Mouse (Mus musculus) CH12.LX (cell line): ENCODE measurements around the gene Krtap8-1. TPM values are rescaled to one million over a fixed set of nuclear protein-coding genes. Genes with fewer than 3 reads are reported as not detected.

Source experiments
- DNase-seq: peaks from one replicate; pipeline ENCODE4 v3.0.0-alpha.2; 2013; ENCODE audit errors: extremely low read depth
- H3K27ac ChIP-seq: 2 replicates; pipeline ENCODE4 v1.5.1; 2012; ENCODE audit warnings: low read depth, mild to moderate bottlenecking, control low read depth, moderate library complexity; ENCODE audit not compliant: insufficient read depth
- H3K27me3 ChIP-seq: replicated peaks from 2 replicates; pipeline ENCODE3; 2012; ENCODE audit warnings: inconsistent platforms
- H3K36me3 ChIP-seq, 2 experiments: replicated peaks in 1 of 2; 2 replicates each; pipeline versions ENCODE3 to v1.6.1; 2012; ENCODE audit warnings: inconsistent platforms in 1 of 2, low read length in 1 of 2, mild to moderate bottlenecking in 1 of 2, mixed read lengths in 1 of 2, moderate library complexity in 1 of 2; ENCODE audit not compliant: control insufficient read depth in 1 of 2, insufficient read depth in 1 of 2
- H3K4me1 ChIP-seq, 2 experiments: 2 replicates each; pipeline ENCODE4 v1.6.1; 2012; ENCODE audit warnings: inconsistent platforms in 1 of 2, moderate library complexity in 1 of 2; ENCODE audit not compliant: insufficient read depth in 2 of 2, control insufficient read depth in 1 of 2
- H3K4me2 ChIP-seq: 2 replicates; pipeline ENCODE4 v1.6.1; 2012; ENCODE audit warnings: low read depth, mild to moderate bottlenecking, control low read depth; ENCODE audit not compliant: poor library complexity, insufficient read depth, severe bottlenecking
- H3K4me3 ChIP-seq, 3 experiments: fragments of 150-350 bp in 1 of 3; sonication (generic) in 1 of 3; replicated peaks in 1 of 3; 2 replicates each; pipeline versions ENCODE3 to v1.5.1; 2011 to 2012; ENCODE audit warnings: low read depth in 2 of 3, low read length in 2 of 3, mild to moderate bottlenecking in 2 of 3, moderate library complexity in 2 of 3, control low read depth in 1 of 3, improper control_type of control experiment in 1 of 3, inconsistent platforms in 1 of 3, mixed read lengths in 1 of 3; ENCODE audit not compliant: poor library complexity in 1 of 3
- H3K79me2 ChIP-seq: replicated peaks from 2 replicates; pipeline ENCODE4 v1.6.1; 2012; ENCODE audit warnings: mild to moderate bottlenecking, moderate library complexity; ENCODE audit not compliant: control insufficient read depth, poor library complexity, insufficient read depth, severe bottlenecking; ENCODE audit errors: extremely low read depth
- H3K9ac ChIP-seq: 2 replicates; pipeline ENCODE4 v1.6.1; 2012; ENCODE audit warnings: low read depth, mild to moderate bottlenecking, control low read depth, moderate library complexity; ENCODE audit not compliant: insufficient read depth
- H3K9me3 ChIP-seq: replicated peaks from 2 replicates; pipeline ENCODE3; 2012; ENCODE audit warnings: low read length, inconsistent platforms, mixed read lengths
- BHLHE40 ChIP-seq: IDR thresholded peaks from 2 replicates; pipeline ENCODE4 v1.6.1; 2011; ENCODE audit warnings: mild to moderate bottlenecking, low read depth, low read length, improper control_type of control experiment
- CHD1 ChIP-seq: IDR thresholded peaks from 2 replicates; pipeline ENCODE4 v1.6.1; 2012; ENCODE audit warnings: low read depth, low read length, improper control_type of control experiment, inconsistent platforms
- E2F4 ChIP-seq: IDR thresholded peaks from 2 replicates; pipeline ENCODE4 v1.6.1; 2011; ENCODE audit warnings: low read depth, low read length, improper control_type of control experiment; ENCODE audit not compliant: insufficient replicate concordance
- ETS1 ChIP-seq: conservative IDR thresholded peaks from 2 replicates; pipeline ENCODE4 v1.6.1; 2012; ENCODE audit warnings: low read depth, mild to moderate bottlenecking, inconsistent platforms, low read length, improper control_type of control experiment, moderate library complexity
- GABPA ChIP-seq: IDR thresholded peaks from 2 replicates; pipeline ENCODE4 v1.6.1; 2012; ENCODE audit warnings: low read depth, low read length, improper control_type of control experiment, inconsistent platforms; ENCODE audit not compliant: insufficient replicate concordance
- HCFC1 ChIP-seq: IDR thresholded peaks from 2 replicates; pipeline ENCODE4 v1.6.1; 2012; ENCODE audit warnings: low read depth, mild to moderate bottlenecking, inconsistent platforms, low read length, improper control_type of control experiment
- JUND ChIP-seq: conservative IDR thresholded peaks from 2 replicates; pipeline ENCODE4 v1.6.1; 2011; ENCODE audit warnings: low read depth, low read length, improper control_type of control experiment
- KAT2A ChIP-seq: IDR thresholded peaks from 2 replicates; pipeline ENCODE4 v1.6.1; 2012; ENCODE audit warnings: low read length, improper control_type of control experiment, inconsistent platforms; ENCODE audit not compliant: insufficient replicate concordance
- MEF2A ChIP-seq: IDR thresholded peaks from 2 replicates; pipeline ENCODE4 v1.6.1; 2014; ENCODE audit warnings: low read depth, mild to moderate bottlenecking, inconsistent platforms, low read length, improper control_type of control experiment, borderline replicate concordance
- MYC ChIP-seq: IDR thresholded peaks from 2 replicates; pipeline ENCODE4 v1.6.1; 2011; ENCODE audit warnings: low read depth, mild to moderate bottlenecking, improper control_type of control experiment, low read length
- POLR2A ChIP-seq: IDR thresholded peaks from 2 replicates; pipeline ENCODE4 v1.6.1; 2011; ENCODE audit warnings: low read depth, mild to moderate bottlenecking, improper control_type of control experiment, low read length
- POLR2AphosphoS2 ChIP-seq: IDR thresholded peaks from 2 replicates; pipeline ENCODE4 v1.6.1; 2011; ENCODE audit warnings: low read depth, low read length, improper control_type of control experiment
- RCOR1 ChIP-seq: conservative IDR thresholded peaks from 2 replicates; pipeline ENCODE4 v1.6.1; 2012; ENCODE audit warnings: low read depth, mild to moderate bottlenecking, inconsistent platforms, low read length, improper control_type of control experiment
- SIN3A ChIP-seq: IDR thresholded peaks from 2 replicates; pipeline ENCODE4 v1.6.1; 2012; ENCODE audit warnings: low read length, improper control_type of control experiment, inconsistent platforms
- SMC3 ChIP-seq: IDR thresholded peaks from 2 replicates; pipeline ENCODE4 v1.6.1; 2011; ENCODE audit warnings: low read depth, low read length, improper control_type of control experiment
- UBTF ChIP-seq: IDR thresholded peaks from 2 replicates; pipeline ENCODE4 v1.6.1; 2012; ENCODE audit warnings: low read depth, mild to moderate bottlenecking, inconsistent platforms, low read length, improper control_type of control experiment, moderate library complexity
- USF1 ChIP-seq: IDR thresholded peaks from 2 replicates; pipeline ENCODE4 v1.6.1; 2014; ENCODE audit warnings: low read depth, mild to moderate bottlenecking, inconsistent platforms, low read length, improper control_type of control experiment
- ZC3H11A ChIP-seq: IDR thresholded peaks from 2 replicates; pipeline ENCODE4 v1.6.1; 2012; ENCODE audit warnings: low read depth, mild to moderate bottlenecking, inconsistent platforms, low read length, improper control_type of control experiment
- ZKSCAN1 ChIP-seq: IDR thresholded peaks from 2 replicates; pipeline ENCODE4 v1.6.1; 2012; ENCODE audit warnings: low read depth, inconsistent platforms, low read length, improper control_type of control experiment, borderline replicate concordance
- ZMIZ1 ChIP-seq: IDR thresholded peaks from 2 replicates; pipeline ENCODE4 v1.6.1; 2012; ENCODE audit warnings: low read depth, mild to moderate bottlenecking, inconsistent platforms, low read length, improper control_type of control experiment
- dilution Hi-C: fragments of 300-500 bp; cut with MboI; formaldehyde crosslinking; loops from 2 replicates; pipeline ENCODE4 v1.14.3; 2020; ENCODE audit warnings: low sequenced_read_pairs; ENCODE audit not compliant: extremely low pct_unique_long_range_greater_than_20kb, extremely low pct_ligation_motif_present
- in situ Hi-C: fragments of 300-500 bp; cut with MboI; formaldehyde crosslinking; loops from 3 replicates; pipeline ENCODE4 v1.14.3; 2019; ENCODE audit warnings: low sequenced_read_pairs, low pct_ligation_motif_present, low pct_unique_long_range_greater_than_20kb, mixed read lengths
- polyA plus RNA-seq: library from polyadenylated mRNA; unstranded; fragments of >175 nt; gene quantifications from 2 replicates; pipeline ENCODE4 v1.2.1, GENCODE M21; 2012; ENCODE audit warnings: low read depth; ENCODE audit not compliant: insufficient read length
- total RNA-seq, 2 experiments: library from RNA; depleted of rRNA; stranded (reverse); fragments of 300-350 nt in 1 of 2; fragments of >200 nt in 1 of 2; gene quantifications; 2 replicates each; pipeline ENCODE4 v1.2.3; 2012 to 2014

The Krtap8-1 gene
- not detected in 2 replicates for total RNA-seq (2012; rRNA removed)
- total RNA-seq (2014; rRNA removed) = not detected in 2 replicates
- polyA plus RNA-seq = not detected in 2 replicates

DNA sequence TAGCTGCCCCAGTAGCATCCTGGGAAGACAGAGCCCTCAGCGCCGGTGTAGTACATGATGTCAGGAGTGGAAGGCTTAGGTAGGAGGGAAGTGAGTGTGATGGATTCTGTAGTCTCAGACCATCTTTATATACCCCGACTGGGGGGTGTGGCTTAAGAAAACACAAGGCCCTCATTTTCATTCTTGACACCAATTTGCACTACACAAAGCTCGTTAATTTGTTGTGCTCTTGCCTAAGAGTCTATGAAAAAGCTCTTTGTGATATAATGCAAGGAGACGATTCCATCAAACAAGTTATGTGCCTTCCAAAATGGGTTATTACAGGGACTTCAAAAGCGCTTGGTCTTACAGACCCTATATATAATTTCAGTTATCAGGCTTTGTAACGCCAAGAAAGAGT lies at the start of gene Krtap8-1:
Krtap8-1 (minus strand) TSS at position 101 of the 400 bp plus-strand sequence.
- no peak within 1 kb of the TSS for H3K4me2 ChIP-seq
- TF ChIP-seq SMC3 = no peak
- no peak for TF ChIP-seq ZMIZ1
- TF ChIP-seq RCOR1 = no peak
- no peak for TF ChIP-seq MEF2A
- TF ChIP-seq MYC = no peak
- TF ChIP-seq SIN3A = no peak
- TF ChIP-seq HCFC1 = no peak
- no peak for TF ChIP-seq BHLHE40
- no peak for TF ChIP-seq E2F4
- TF ChIP-seq GABPA = no peak
- TF ChIP-seq USF1 = no peak
- no peak for TF ChIP-seq UBTF
- no peak for TF ChIP-seq POLR2AphosphoS2
- no peak for TF ChIP-seq JUND
- H3K4me1 ChIP-seq = no peaks in the 10 kb centered on the region
- DNase-seq = no peak
- no peak within 1 kb of the TSS for H3K27ac ChIP-seq
- H3K4me3 ChIP-seq = no peak within 1 kb of the TSS
- H3K9me3 ChIP-seq = peaks cover 69% of the 10 kb centered on the region
- no peak within 1 kb of the TSS for H3K9ac ChIP-seq
- in situ Hi-C loops (no loop called here), dilution Hi-C loops (no loop called here)
- H3K79me2 ChIP-seq = no peaks in the 10 kb centered on the region
- H3K27me3 ChIP-seq = no peaks in the 10 kb centered on the region
- H3K36me3 ChIP-seq = no peaks in the 10 kb centered on the region

DNA sequence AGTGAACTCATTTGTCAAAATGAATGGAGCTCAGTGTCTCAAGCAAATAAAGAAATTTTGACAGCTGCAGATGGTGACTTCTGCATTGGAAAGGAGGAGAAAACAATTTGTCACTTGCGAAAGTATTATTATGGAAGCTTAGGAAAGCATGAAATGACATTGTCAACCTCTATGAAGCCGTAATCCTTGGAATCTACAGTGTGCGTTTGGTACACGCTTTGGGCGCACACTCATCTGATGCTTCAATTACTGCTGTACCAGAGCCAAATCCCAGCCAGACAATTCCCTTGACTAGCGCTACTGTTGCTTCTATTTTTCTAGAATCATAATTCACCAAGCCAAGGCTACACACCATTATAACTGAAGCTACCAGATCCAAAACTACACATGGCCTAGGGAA lies 49.6 kb upstream of the Krtap8-1 start:
- Histone ChIP-seq H3K4me3 (no peak overlapping the region), H3K4me2 (no peak overlapping the region), H3K36me3 (no peaks in the 10 kb centered on the region), H3K4me1 (no peaks in the 10 kb centered on the region), H3K79me2 (no peaks in the 10 kb centered on the region), H3K9me3 (peaks cover 67% of the 10 kb centered on the region), H3K9ac (no peak overlapping the region), H3K27ac (no peak overlapping the region), H3K27me3 (no peaks in the 10 kb centered on the region)
- dilution Hi-C loops (no loop called here), in situ Hi-C loops (no loop called here)
- TF ChIP-seq JUND = no peak
- no peak for TF ChIP-seq POLR2AphosphoS2
- no peak for TF ChIP-seq KAT2A
- TF ChIP-seq ZMIZ1 = no peak
- no peak for TF ChIP-seq CHD1
- no peak for TF ChIP-seq MYC
- no peak for TF ChIP-seq HCFC1
- no peak for TF ChIP-seq SMC3
- TF ChIP-seq ZC3H11A = no peak
- TF ChIP-seq POLR2A = no peak
- TF ChIP-seq ZKSCAN1 = no peak
- no peak for TF ChIP-seq E2F4
- TF ChIP-seq ETS1 = no peak
- no peak for DNase-seq
